Mouse (Mus musculus): ENCODE results near the gene Amot.

Amot gene

GRCm38 (mm10) chrX:145504717-145505415 is at the start of gene Amot:
Gene Amot, minus strand, starts transcription at chrX:145505181.
- peak; percentile 68 to 72 for DNase-seq (ENCODE audit: low spot score in 2 of 2)

GRCm38 (mm10) chrX:145545060-145545459 is 40.1 kb upstream of the Amot start:
- DNase-seq (ENCODE audit: low spot score in 2 of 2), result no peak

GRCm38 (mm10) chrX:145543602-145544490 is 38.9 kb upstream of the Amot start:
- DNase-seq (ENCODE audit: low spot score in 2 of 2), result no peak

GRCm38 (mm10) chrX:145541050-145541449 is 36.1 kb upstream of the Amot start:
- no peak for DNase-seq (ENCODE audit: low spot score in 2 of 2)

- DNase-seq (ENCODE audit: low spot score in 2 of 2), result no peak
These were observed 35.3 kb upstream of the Amot start for GRCm38 (mm10) chrX:145540321-145540720.

GRCm38 (mm10) chrX:145529602-145530001 is 24.6 kb upstream of the Amot start:
- no peak for DNase-seq (ENCODE audit: low spot score in 2 of 2)

GRCm38 (mm10) chrX:145516322-145517066 is 11.5 kb upstream of the Amot start:
- no peak for DNase-seq (ENCODE audit: low spot score in 2 of 2)

GRCm38 (mm10) chrX:145515498-145516158 is 10.6 kb upstream of the Amot start:
- no peak for DNase-seq (ENCODE audit: low spot score in 2 of 2)

- no peak for DNase-seq (ENCODE audit: low spot score in 2 of 2)
These were observed 5.7 kb upstream of the Amot start for GRCm38 (mm10) chrX:145510675-145511074.

GRCm38 (mm10) chrX:145505457-145506201 is 648 bp upstream of the Amot start:
- peak; percentile 55 to 57 for DNase-seq (ENCODE audit: low spot score in 2 of 2)

- DNase-seq (ENCODE audit: low spot score in 2 of 2), result no peak
These were observed 3.2 kb downstream of the Amot start for GRCm38 (mm10) chrX:145501666-145502355.

GRCm38 (mm10) chrX:145499101-145499500 is 5.9 kb downstream of the Amot start:
- DNase-seq (ENCODE audit: low spot score in 2 of 2), result no peak

- no peak for DNase-seq (ENCODE audit: low spot score in 2 of 2)
These were observed 6.3 kb downstream of the Amot start for GRCm38 (mm10) chrX:145498691-145499090.

- DNase-seq (ENCODE audit: low spot score in 2 of 2), result no peak
These were observed 7.5 kb downstream of the Amot start for GRCm38 (mm10) chrX:145497486-145497885.

- no peak for DNase-seq (ENCODE audit: low spot score in 2 of 2)
These were observed 9.6 kb downstream of the Amot start for GRCm38 (mm10) chrX:145495381-145495780.

GRCm38 (mm10) chrX:145490821-145491220 is 14.2 kb downstream of the Amot start:
- DNase-seq (ENCODE audit: low spot score in 2 of 2), result no peak

GRCm38 (mm10) chrX:145490417-145490816 is 14.6 kb downstream of the Amot start:
- no peak for DNase-seq (ENCODE audit: low spot score in 2 of 2)

GRCm38 (mm10) chrX:145489950-145490349 is 15.0 kb downstream of the Amot start:
- no peak for DNase-seq (ENCODE audit: low spot score in 2 of 2)

- no peak for DNase-seq (ENCODE audit: low spot score in 2 of 2)
These were observed 19.5 kb downstream of the Amot start for GRCm38 (mm10) chrX:145485495-145485894.

GRCm38 (mm10) chrX:145483486-145484055 is 21.4 kb downstream of the Amot start:
- no peak for DNase-seq (ENCODE audit: low spot score in 2 of 2)
